Mouse (Mus musculus) CH12.LX (cell line): ENCODE measurements around the gene Foxk2. TPM values are rescaled to one million over a fixed set of nuclear protein-coding genes. Genes with fewer than 3 reads are reported as not detected.

Source experiments
- DNase-seq: peaks from one replicate; pipeline ENCODE4 v3.0.0-alpha.2; 2013; ENCODE audit errors: extremely low read depth
- H3K27ac ChIP-seq: 2 replicates; pipeline ENCODE4 v1.5.1; 2012; ENCODE audit warnings: low read depth, mild to moderate bottlenecking, control low read depth, moderate library complexity; ENCODE audit not compliant: insufficient read depth
- H3K27me3 ChIP-seq: replicated peaks from 2 replicates; pipeline ENCODE3; 2012; ENCODE audit warnings: inconsistent platforms
- H3K36me3 ChIP-seq, 2 experiments: replicated peaks in 1 of 2; 2 replicates each; pipeline versions ENCODE3 to v1.6.1; 2012; ENCODE audit warnings: inconsistent platforms in 1 of 2, low read length in 1 of 2, mild to moderate bottlenecking in 1 of 2, mixed read lengths in 1 of 2, moderate library complexity in 1 of 2; ENCODE audit not compliant: control insufficient read depth in 1 of 2, insufficient read depth in 1 of 2
- H3K4me1 ChIP-seq, 2 experiments: 2 replicates each; pipeline ENCODE4 v1.6.1; 2012; ENCODE audit warnings: inconsistent platforms in 1 of 2, moderate library complexity in 1 of 2; ENCODE audit not compliant: insufficient read depth in 2 of 2, control insufficient read depth in 1 of 2
- H3K4me2 ChIP-seq: 2 replicates; pipeline ENCODE4 v1.6.1; 2012; ENCODE audit warnings: low read depth, mild to moderate bottlenecking, control low read depth; ENCODE audit not compliant: poor library complexity, insufficient read depth, severe bottlenecking
- H3K4me3 ChIP-seq, 3 experiments: fragments of 150-350 bp in 1 of 3; sonication (generic) in 1 of 3; replicated peaks in 1 of 3; 2 replicates each; pipeline versions ENCODE3 to v1.5.1; 2011 to 2012; ENCODE audit warnings: low read depth in 2 of 3, low read length in 2 of 3, mild to moderate bottlenecking in 2 of 3, moderate library complexity in 2 of 3, control low read depth in 1 of 3, improper control_type of control experiment in 1 of 3, inconsistent platforms in 1 of 3, mixed read lengths in 1 of 3; ENCODE audit not compliant: poor library complexity in 1 of 3
- H3K79me2 ChIP-seq: replicated peaks from 2 replicates; pipeline ENCODE4 v1.6.1; 2012; ENCODE audit warnings: mild to moderate bottlenecking, moderate library complexity; ENCODE audit not compliant: control insufficient read depth, poor library complexity, insufficient read depth, severe bottlenecking; ENCODE audit errors: extremely low read depth
- H3K9ac ChIP-seq: 2 replicates; pipeline ENCODE4 v1.6.1; 2012; ENCODE audit warnings: low read depth, mild to moderate bottlenecking, control low read depth, moderate library complexity; ENCODE audit not compliant: insufficient read depth
- H3K9me3 ChIP-seq: replicated peaks from 2 replicates; pipeline ENCODE3; 2012; ENCODE audit warnings: low read length, inconsistent platforms, mixed read lengths
- CTCF ChIP-seq, 2 experiments: IDR thresholded peaks in 1 of 2; conservative IDR thresholded peaks in 1 of 2; 2 replicates each; pipeline ENCODE4 v1.5.1; 2011 to 2012; ENCODE audit warnings: low read depth in 2 of 2, low read length in 2 of 2, improper control_type of control experiment in 1 of 2, inconsistent platforms in 1 of 2, mild to moderate bottlenecking in 1 of 2, moderate library complexity in 1 of 2
- E2F4 ChIP-seq: IDR thresholded peaks from 2 replicates; pipeline ENCODE4 v1.6.1; 2011; ENCODE audit warnings: low read depth, low read length, improper control_type of control experiment; ENCODE audit not compliant: insufficient replicate concordance
- GABPA ChIP-seq: IDR thresholded peaks from 2 replicates; pipeline ENCODE4 v1.6.1; 2012; ENCODE audit warnings: low read depth, low read length, improper control_type of control experiment, inconsistent platforms; ENCODE audit not compliant: insufficient replicate concordance
- KAT2A ChIP-seq: IDR thresholded peaks from 2 replicates; pipeline ENCODE4 v1.6.1; 2012; ENCODE audit warnings: low read length, improper control_type of control experiment, inconsistent platforms; ENCODE audit not compliant: insufficient replicate concordance
- MEF2A ChIP-seq: IDR thresholded peaks from 2 replicates; pipeline ENCODE4 v1.6.1; 2014; ENCODE audit warnings: low read depth, mild to moderate bottlenecking, inconsistent platforms, low read length, improper control_type of control experiment, borderline replicate concordance
- MYC ChIP-seq: IDR thresholded peaks from 2 replicates; pipeline ENCODE4 v1.6.1; 2011; ENCODE audit warnings: low read depth, mild to moderate bottlenecking, improper control_type of control experiment, low read length
- NELFE ChIP-seq: IDR thresholded peaks from 2 replicates; pipeline ENCODE4 v1.6.1; 2011; ENCODE audit warnings: low read depth, low read length, improper control_type of control experiment
- PAX5 ChIP-seq: IDR thresholded peaks from 2 replicates; pipeline ENCODE4 v1.6.1; 2012; ENCODE audit warnings: low read length, inconsistent platforms, mixed read lengths
- RAD21 ChIP-seq: IDR thresholded peaks from 2 replicates; pipeline ENCODE4 v1.6.1; 2011; ENCODE audit warnings: low read depth, mild to moderate bottlenecking, low read length, improper control_type of control experiment, moderate library complexity
- RCOR1 ChIP-seq: conservative IDR thresholded peaks from 2 replicates; pipeline ENCODE4 v1.6.1; 2012; ENCODE audit warnings: low read depth, mild to moderate bottlenecking, inconsistent platforms, low read length, improper control_type of control experiment
- SMC3 ChIP-seq: IDR thresholded peaks from 2 replicates; pipeline ENCODE4 v1.6.1; 2011; ENCODE audit warnings: low read depth, low read length, improper control_type of control experiment
- TCF12 ChIP-seq: IDR thresholded peaks from 2 replicates; pipeline ENCODE4 v1.6.1; 2014; ENCODE audit warnings: low read depth, mild to moderate bottlenecking, inconsistent platforms, low read length, improper control_type of control experiment
- USF1 ChIP-seq: IDR thresholded peaks from 2 replicates; pipeline ENCODE4 v1.6.1; 2014; ENCODE audit warnings: low read depth, mild to moderate bottlenecking, inconsistent platforms, low read length, improper control_type of control experiment
- USF2 ChIP-seq: conservative IDR thresholded peaks from 2 replicates; pipeline ENCODE4 v1.6.1; 2011; ENCODE audit warnings: low read depth, low read length, improper control_type of control experiment
- dilution Hi-C: fragments of 300-500 bp; cut with MboI; formaldehyde crosslinking; loops from 2 replicates; pipeline ENCODE4 v1.14.3; 2020; ENCODE audit warnings: low sequenced_read_pairs; ENCODE audit not compliant: extremely low pct_unique_long_range_greater_than_20kb, extremely low pct_ligation_motif_present
- in situ Hi-C: fragments of 300-500 bp; cut with MboI; formaldehyde crosslinking; loops from 3 replicates; pipeline ENCODE4 v1.14.3; 2019; ENCODE audit warnings: low sequenced_read_pairs, low pct_ligation_motif_present, low pct_unique_long_range_greater_than_20kb, mixed read lengths
- polyA plus RNA-seq: library from polyadenylated mRNA; unstranded; fragments of >175 nt; gene quantifications from 2 replicates; pipeline ENCODE4 v1.2.1, GENCODE M21; 2012; ENCODE audit warnings: low read depth; ENCODE audit not compliant: insufficient read length
- total RNA-seq, 2 experiments: library from RNA; depleted of rRNA; stranded (reverse); fragments of 300-350 nt in 1 of 2; fragments of >200 nt in 1 of 2; gene quantifications; 2 replicates each; pipeline ENCODE4 v1.2.3; 2012 to 2014

Gene Foxk2
- total and polyA plus RNA-seq, 3 experiments: 26.9 to 44.3 (median 41.2) TPM

DNA sequence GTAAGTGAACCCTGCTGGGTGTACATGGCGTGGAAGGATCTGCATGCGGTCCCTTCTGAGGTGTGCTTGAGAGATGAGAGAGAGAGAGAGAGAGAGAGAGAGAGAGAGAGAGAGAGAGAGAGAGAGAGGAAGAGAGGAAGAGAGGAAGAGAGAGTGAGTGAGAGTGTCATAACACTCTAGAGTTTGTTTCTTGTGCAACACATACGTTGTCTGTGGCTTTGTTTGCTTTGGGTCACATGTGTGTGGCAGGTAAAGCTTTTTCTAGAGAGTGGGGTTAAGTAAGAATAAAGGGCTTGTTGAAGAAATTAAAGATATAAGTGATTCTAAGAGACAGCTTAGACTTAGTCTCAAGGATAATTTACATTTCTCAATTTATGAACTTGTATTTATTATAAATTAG is 18.2 kb downstream of the Foxk2 start:
- TF ChIP-seq MEF2A (no peak), RCOR1 (no peak), TCF12 (no peak), USF1 (no peak), USF2 (no peak), E2F4 (no peak)
- peaks cover 47% of the 10 kb centered on the region for H3K79me2 ChIP-seq
- no peaks in the 10 kb centered on the region for H3K27me3 ChIP-seq
- H3K4me2 ChIP-seq: no peak overlapping the region
- dilution Hi-C loops (no loop called here), in situ Hi-C loops (no loop called here)
- no peak overlapping the region for H3K9ac ChIP-seq
- no peak overlapping the region for H3K27ac ChIP-seq
- H3K36me3 ChIP-seq: peaks cover 25 to 82% of the 10 kb centered on the region in 2 experiments
- no peaks in the 10 kb centered on the region for H3K4me1 ChIP-seq
- no peak for DNase-seq
- no peak overlapping the region for H3K4me3 ChIP-seq
- no peaks in the 10 kb centered on the region for H3K9me3 ChIP-seq

DNA sequence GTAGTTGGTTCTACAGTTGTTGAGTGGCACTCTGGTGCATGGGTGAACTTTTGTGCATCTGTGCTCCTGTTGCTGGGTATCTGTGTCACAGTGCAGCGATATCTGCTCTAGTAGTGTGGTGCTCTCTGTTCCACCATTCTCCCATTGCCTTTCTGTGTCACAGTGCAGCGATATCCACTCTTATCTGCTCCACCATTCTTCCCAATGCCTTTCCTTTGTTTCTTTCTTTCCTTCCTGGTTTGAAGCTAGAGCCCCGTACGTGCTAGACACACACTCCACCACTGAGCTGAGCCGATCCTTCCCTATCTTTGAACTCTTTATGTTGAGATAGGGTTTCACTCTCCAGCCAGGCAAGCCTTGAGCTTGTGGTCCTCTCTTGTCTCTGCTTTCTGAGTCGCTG is 23.1 kb downstream of the Foxk2 start:
- no peak overlapping the region for H3K9ac ChIP-seq
- no peak overlapping the region for H3K4me2 ChIP-seq
- no peak overlapping the region for H3K27ac ChIP-seq
- DNase-seq: no peak
- H3K4me3 ChIP-seq: no peak overlapping the region
- H3K4me1 ChIP-seq: no peaks in the 10 kb centered on the region
- H3K36me3 ChIP-seq: peaks cover 36 to 88% of the 10 kb centered on the region in 2 experiments
- H3K79me2 ChIP-seq: peaks cover 18% of the 10 kb centered on the region
- H3K27me3 ChIP-seq: no peaks in the 10 kb centered on the region
- in situ Hi-C loops: no loop called here
- no peaks in the 10 kb centered on the region for H3K9me3 ChIP-seq
- no peak for TF ChIP-seq KAT2A
- no peak for TF ChIP-seq MYC
- TF ChIP-seq PAX5: no peak
- no peak for TF ChIP-seq NELFE
- TF ChIP-seq, all 38 proteins: peak for 0
- dilution Hi-C loops: no loop called here

DNA sequence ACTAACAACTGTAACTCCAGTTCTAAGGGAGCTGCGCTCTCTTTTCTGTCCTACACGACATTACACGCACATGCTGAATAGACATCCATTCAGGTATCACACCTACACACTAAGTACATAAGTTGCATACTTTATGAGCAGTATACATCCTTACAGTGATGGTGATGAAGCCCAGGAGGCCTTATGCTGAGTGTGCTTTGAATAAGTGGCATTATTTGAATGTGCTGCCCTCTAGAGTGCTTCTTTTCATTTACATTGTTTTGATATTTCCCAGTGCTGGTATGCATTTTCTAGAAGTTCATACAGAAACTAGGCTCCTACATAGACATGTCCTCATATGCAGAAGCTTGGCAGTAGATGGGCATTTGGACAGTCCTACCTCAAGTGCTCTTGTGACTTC is 30.1 kb downstream of the Foxk2 start:
- dilution Hi-C loops (no loop called here), in situ Hi-C loops (no loop called here)
- Histone ChIP-seq H3K9ac (no peak overlapping the region), H3K4me3 (no peak overlapping the region), H3K9me3 (no peaks in the 10 kb centered on the region), H3K27me3 (no peaks in the 10 kb centered on the region), H3K4me1 (no peaks in the 10 kb centered on the region), H3K36me3 (peaks cover 67 to 95% of the 10 kb centered on the region in 2 experiments), H3K4me2 (no peak overlapping the region), H3K27ac (no peak overlapping the region), H3K79me2 (no peaks in the 10 kb centered on the region)
- no peak for DNase-seq
- 0 out of 2 replicates have a peak, but pooled peaks have one; percentile 14 for TF ChIP-seq SMC3
- peak; percentile 49 for TF ChIP-seq RAD21
- TF ChIP-seq GABPA: no peak
- peak in 1 of 2 experiments; percentile 54; a peak in 2 of 4 replicates for TF ChIP-seq CTCF (conservative IDR thresholded peaks at IDR 0.05 in 1 of 2, IDR thresholded peaks at IDR 0.05 in 1 of 2; ENCODE audit: low read depth in 2 of 2, low read length in 2 of 2)
